7 mouse cellular contexts compared by ENCODE assay signal in the genomic region with DNA sequence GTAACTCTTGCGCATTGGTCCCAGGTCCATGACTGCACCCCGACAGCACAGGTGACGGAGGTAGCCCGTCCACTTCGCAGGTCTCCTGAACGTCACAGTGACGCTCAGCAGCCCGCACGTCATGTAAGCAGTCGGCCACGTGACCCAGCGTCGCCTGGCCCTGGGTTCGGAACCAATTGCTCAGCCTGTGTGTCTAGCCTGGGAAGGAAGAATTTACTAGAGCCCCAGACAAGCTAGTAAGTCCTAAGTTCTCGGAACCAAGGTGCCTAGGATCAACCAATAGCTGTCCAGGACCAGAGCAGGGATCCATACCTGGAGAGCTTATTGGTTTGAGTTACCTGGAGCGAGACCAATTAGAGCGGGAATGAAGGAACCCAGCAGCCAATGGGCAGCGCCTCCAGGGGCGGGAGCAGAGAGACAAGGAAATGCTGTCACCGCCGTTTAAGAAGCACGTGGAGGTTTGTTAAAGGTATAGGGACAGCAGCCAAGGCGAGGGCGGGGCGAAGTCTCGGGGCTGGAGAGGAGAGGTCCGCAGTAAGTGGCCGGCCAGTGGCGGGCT. TPM values are rescaled to one million over a fixed set of nuclear protein-coding genes. Genes with fewer than 3 reads are reported as not detected.
DNase-seq lines count a peak whose midpoint lies in the region; ATAC-seq and TF ChIP-seq lines count a peak whose summit lies in the region.

A gene (minus strand): TSS at position 241 of the 559 bp plus-strand sequence.

- peak; percentile 94 for ATAC-seq in intestine, postnatal 0 days
- ATAC-seq in midbrain, embryonic 12.5 days (ENCODE audit: low FRiP score, low read depth) = peak; percentile 97

- no peaks in the 10 kb centered on the region for H3K9me3 ChIP-seq in embryonic facial prominence, embryonic 10.5 days
- H3K9me3 ChIP-seq in intestine, postnatal 0 days (ENCODE audit: control insufficient read depth) = no peaks in the 10 kb centered on the region
- no peaks in the 10 kb centered on the region for H3K9me3 ChIP-seq in midbrain, embryonic 12.5 days

- peak within 1 kb of the TSS; percentile 88 for H3K4me2 ChIP-seq in intestine, postnatal 0 days (replicated peaks; ENCODE audit: low read depth)
- H3K4me2 ChIP-seq in midbrain, embryonic 12.5 days (replicated peaks) = peak within 1 kb of the TSS; percentile 87

- peaks cover 5% of the 10 kb centered on the region for H3K36me3 ChIP-seq in embryonic facial prominence, embryonic 10.5 days (replicated peaks)
- peaks cover 15% of the 10 kb centered on the region for H3K36me3 ChIP-seq in intestine, postnatal 0 days (ENCODE audit: control insufficient read depth, insufficient read depth)
- H3K36me3 ChIP-seq in midbrain, embryonic 12.5 days = no peaks in the 10 kb centered on the region
- H3K36me3 ChIP-seq in small intestine, adult 2 months (ENCODE audit: control insufficient read depth, insufficient read depth, low read length) = peaks cover 15% of the 10 kb centered on the region

- under 1% methylated on average over 29 of the region's 29 CpGs for WGBS in embryonic facial prominence, embryonic 10.5 days
- under 1% methylated on average over 29 of the region's 29 CpGs for WGBS in intestine, postnatal 0 days
- 1% methylated on average over 29 of the region's 29 CpGs for WGBS in midbrain, embryonic 12.5 days
- WGBS in small intestine, adult 2 months = under 1% methylated on average over 29 of the region's 29 CpGs

- H3K4me3 ChIP-seq in embryonic facial prominence, embryonic 10.5 days = peak within 1 kb of the TSS; percentile 71
- peak within 1 kb of the TSS; percentile 48 for H3K4me3 ChIP-seq in intestine, postnatal 0 days (ENCODE audit: low read depth, low read length)
- H3K4me3 ChIP-seq in midbrain, embryonic 12.5 days = peak within 1 kb of the TSS; percentile 52
- H3K4me3 ChIP-seq in small intestine, adult 2 months (ENCODE audit: low read depth, low read length) = peak within 1 kb of the TSS; percentile 65

- peak; percentile 93 for DNase-seq in adrenal gland, postnatal 10 days
- peak; percentile 93 for DNase-seq in embryonic facial prominence, embryonic 10.5 days (ENCODE audit: low spot score)
- peak; percentile 97 for DNase-seq in gonadal fat pad, adult 2 months (ENCODE audit: low read depth)
- DNase-seq in left cerebral cortex, postnatal 4 days = peak; percentile 90

- H3K4me1 ChIP-seq in embryonic facial prominence, embryonic 10.5 days = peaks cover 30% of the 10 kb centered on the region
- peaks cover 10% of the 10 kb centered on the region; the same call in 1 of the 2 replicates for H3K4me1 ChIP-seq in intestine, postnatal 0 days (replicated peaks; ENCODE audit: control insufficient read depth, insufficient read depth, low read length)
- peaks cover 14% of the 10 kb centered on the region for H3K4me1 ChIP-seq in midbrain, embryonic 12.5 days
- H3K4me1 ChIP-seq in small intestine, adult 2 months (ENCODE audit: control insufficient read depth, insufficient read depth, insufficient read length, low read length) = peaks cover 29% of the 10 kb centered on the region

- peak within 1 kb of the TSS; percentile 62 for H3K9ac ChIP-seq in intestine, postnatal 0 days (ENCODE audit: low read depth, low read length)
- peak within 1 kb of the TSS; percentile 55; the same call in 1 of the 2 replicates for H3K9ac ChIP-seq in midbrain, embryonic 12.5 days (replicated peaks)

- H3K27me3 ChIP-seq in embryonic facial prominence, embryonic 10.5 days (replicated peaks; ENCODE audit: low read depth, poor library complexity, severe bottlenecking) = peaks cover 6% of the 10 kb centered on the region
- no peaks in the 10 kb centered on the region for H3K27me3 ChIP-seq in intestine, postnatal 0 days (replicated peaks; ENCODE audit: control insufficient read depth, insufficient read depth, low read length)
- peaks cover 15% of the 10 kb centered on the region for H3K27me3 ChIP-seq in midbrain, embryonic 12.5 days
- no peaks in the 10 kb centered on the region for H3K27me3 ChIP-seq in small intestine, adult 2 months (ENCODE audit: control insufficient read depth, insufficient read depth, low read length)

- TF ChIP-seq CTCF in intestine, postnatal 0 days (IDR thresholded peaks at IDR 0.05; ENCODE audit: low read depth) = no peak
- no peak for TF ChIP-seq CTCF in small intestine, adult 2 months (IDR thresholded peaks at IDR 0.05; ENCODE audit: extremely low read depth, insufficient read length, insufficient replicate concordance, low read depth, low read length)

- peak within 1 kb of the TSS; percentile 80 for H3K27ac ChIP-seq in embryonic facial prominence, embryonic 10.5 days (replicated peaks)
- H3K27ac ChIP-seq in intestine, postnatal 0 days (ENCODE audit: low read depth, low read length) = peak within 1 kb of the TSS; percentile 80
- H3K27ac ChIP-seq in midbrain, embryonic 12.5 days (replicated peaks) = no peak within 1 kb of the TSS
- peak within 1 kb of the TSS; percentile 88 for H3K27ac ChIP-seq in small intestine, adult 2 months (ENCODE audit: insufficient read depth, low read depth, low read length)

- intact Hi-C loops in left cerebral cortex, postnatal 4 days (cut with DNase I) = no loop called here

- TF ChIP-seq POLR2A in small intestine, adult 2 months (IDR thresholded peaks at IDR 0.05; ENCODE audit: low read depth, low read length) = peak; percentile 45; the same call in 1 of the 2 replicates

RNA-seq across cellular contexts. Expression of the gene that starts here (rescaled TPM):
- 10 to 100 TPM; 29.1 to 32.5 TPM for total RNA-seq in adrenal gland, postnatal 10 days (2021)
- polyA plus RNA-seq in embryonic facial prominence, embryonic 10.5 days (2016; fragmentation: Nextera tagmentation; extraction: Ambion mirVana) = 32.0 and 34.5 TPM in 2 replicates
- 39.3 and 41.8 TPM in 2 replicates for polyA plus RNA-seq in gonadal fat pad, adult 2 months (2012; rRNA removed)
- polyA plus RNA-seq in intestine, postnatal 0 days (2015; fragmentation: Nextera tagmentation; extraction: Ambion mirVana) = 145 and 158 TPM in 2 replicates
- 10 to 100 TPM; 11.7 to 15.1 TPM for total RNA-seq in left cerebral cortex, postnatal 4 days (2021)
- 14.6 and 16.4 TPM in 2 replicates for polyA plus RNA-seq in midbrain, embryonic 12.5 days (2016; fragmentation: Nextera tagmentation; extraction: Ambion mirVana)
- 28.4 and 44.6 TPM in 2 replicates for polyA plus RNA-seq in small intestine, adult 2 months (2012; rRNA removed)
